Mouse (Mus musculus): Measurements from ENCODE around the gene Vmac.

GRCm38 (mm10) chr17:56717363-56718058 is at the start of gene Vmac, which contains the start of gene Ndufa11:
- TF ChIP-seq CTCF (IDR thresholded peaks at IDR 0.05 in 2 of 3, conservative IDR thresholded peaks at IDR 0.05 in 1 of 3; ENCODE audit: control insufficient read depth in 1 of 3, insufficient read depth in 1 of 3, low read depth in 2 of 3, low read length in 3 of 3, poor library complexity in 1 of 3, severe bottlenecking in 1 of 3) = no peak
- no peak for TF ChIP-seq ZNF384 (IDR thresholded peaks at IDR 0.05; ENCODE audit: low read depth, low read length)
- no peak for TF ChIP-seq E2F4 (IDR thresholded peaks at IDR 0.05; ENCODE audit: borderline replicate concordance, low read depth, low read length)
- TF ChIP-seq MAFK (IDR thresholded peaks at IDR 0.05; ENCODE audit: borderline replicate concordance, low read depth, low read length) = no peak
- TF ChIP-seq POLR2A (IDR thresholded peaks at IDR 0.05; ENCODE audit: control insufficient read depth in 1 of 2, insufficient read depth in 1 of 2, low read depth in 1 of 2, low read length in 2 of 2, poor library complexity in 1 of 2) = peak; percentile 93 to 94
- no peak for TF ChIP-seq USF1 (IDR thresholded peaks at IDR 0.05; ENCODE audit: low read depth, low read length)
